Mouse (Mus musculus) CH12.LX (cell line): Measurements from ENCODE around the gene Kcnj6. TPM values are rescaled to one million over a fixed set of nuclear protein-coding genes. Genes with fewer than 3 reads are reported as not detected.

Source experiments
- DNase-seq: peaks from one replicate; pipeline ENCODE4 v3.0.0-alpha.2; 2013; ENCODE audit errors: extremely low read depth
- H3K27ac ChIP-seq: 2 replicates; pipeline ENCODE4 v1.5.1; 2012; ENCODE audit warnings: low read depth, mild to moderate bottlenecking, control low read depth, moderate library complexity; ENCODE audit not compliant: insufficient read depth
- H3K27me3 ChIP-seq: replicated peaks from 2 replicates; pipeline ENCODE3; 2012; ENCODE audit warnings: inconsistent platforms
- H3K36me3 ChIP-seq, 2 experiments: replicated peaks in 1 of 2; 2 replicates each; pipeline versions ENCODE3 to v1.6.1; 2012; ENCODE audit warnings: inconsistent platforms in 1 of 2, low read length in 1 of 2, mild to moderate bottlenecking in 1 of 2, mixed read lengths in 1 of 2, moderate library complexity in 1 of 2; ENCODE audit not compliant: control insufficient read depth in 1 of 2, insufficient read depth in 1 of 2
- H3K4me1 ChIP-seq, 2 experiments: 2 replicates each; pipeline ENCODE4 v1.6.1; 2012; ENCODE audit warnings: inconsistent platforms in 1 of 2, moderate library complexity in 1 of 2; ENCODE audit not compliant: insufficient read depth in 2 of 2, control insufficient read depth in 1 of 2
- H3K4me2 ChIP-seq: 2 replicates; pipeline ENCODE4 v1.6.1; 2012; ENCODE audit warnings: low read depth, mild to moderate bottlenecking, control low read depth; ENCODE audit not compliant: poor library complexity, insufficient read depth, severe bottlenecking
- H3K4me3 ChIP-seq, 3 experiments: fragments of 150-350 bp in 1 of 3; sonication (generic) in 1 of 3; replicated peaks in 1 of 3; 2 replicates each; pipeline versions ENCODE3 to v1.5.1; 2011 to 2012; ENCODE audit warnings: low read depth in 2 of 3, low read length in 2 of 3, mild to moderate bottlenecking in 2 of 3, moderate library complexity in 2 of 3, control low read depth in 1 of 3, improper control_type of control experiment in 1 of 3, inconsistent platforms in 1 of 3, mixed read lengths in 1 of 3; ENCODE audit not compliant: poor library complexity in 1 of 3
- H3K79me2 ChIP-seq: replicated peaks from 2 replicates; pipeline ENCODE4 v1.6.1; 2012; ENCODE audit warnings: mild to moderate bottlenecking, moderate library complexity; ENCODE audit not compliant: control insufficient read depth, poor library complexity, insufficient read depth, severe bottlenecking; ENCODE audit errors: extremely low read depth
- H3K9ac ChIP-seq: 2 replicates; pipeline ENCODE4 v1.6.1; 2012; ENCODE audit warnings: low read depth, mild to moderate bottlenecking, control low read depth, moderate library complexity; ENCODE audit not compliant: insufficient read depth
- H3K9me3 ChIP-seq: replicated peaks from 2 replicates; pipeline ENCODE3; 2012; ENCODE audit warnings: low read length, inconsistent platforms, mixed read lengths
- CHD1 ChIP-seq: IDR thresholded peaks from 2 replicates; pipeline ENCODE4 v1.6.1; 2012; ENCODE audit warnings: low read depth, low read length, improper control_type of control experiment, inconsistent platforms
- ELF1 ChIP-seq: IDR thresholded peaks from 2 replicates; pipeline ENCODE4 v1.6.1; 2014; ENCODE audit warnings: low read depth, mild to moderate bottlenecking, inconsistent platforms, low read length, improper control_type of control experiment
- GABPA ChIP-seq: IDR thresholded peaks from 2 replicates; pipeline ENCODE4 v1.6.1; 2012; ENCODE audit warnings: low read depth, low read length, improper control_type of control experiment, inconsistent platforms; ENCODE audit not compliant: insufficient replicate concordance
- JUN ChIP-seq: IDR thresholded peaks from 2 replicates; pipeline ENCODE4 v1.6.1; 2011; ENCODE audit warnings: low read depth, mild to moderate bottlenecking, low read length, improper control_type of control experiment, moderate library complexity; ENCODE audit not compliant: insufficient read depth
- KAT2A ChIP-seq: IDR thresholded peaks from 2 replicates; pipeline ENCODE4 v1.6.1; 2012; ENCODE audit warnings: low read length, improper control_type of control experiment, inconsistent platforms; ENCODE audit not compliant: insufficient replicate concordance
- MAFK ChIP-seq: IDR thresholded peaks from 2 replicates; pipeline ENCODE4 v1.6.1; 2011; ENCODE audit warnings: low read length, improper control_type of control experiment; ENCODE audit not compliant: insufficient replicate concordance
- MXI1 ChIP-seq: IDR thresholded peaks from 2 replicates; pipeline ENCODE4 v1.6.1; 2011; ENCODE audit warnings: mild to moderate bottlenecking, low read depth, low read length, improper control_type of control experiment
- NELFE ChIP-seq: IDR thresholded peaks from 2 replicates; pipeline ENCODE4 v1.6.1; 2011; ENCODE audit warnings: low read depth, low read length, improper control_type of control experiment
- PAX5 ChIP-seq: IDR thresholded peaks from 2 replicates; pipeline ENCODE4 v1.6.1; 2012; ENCODE audit warnings: low read length, inconsistent platforms, mixed read lengths
- POLR2A ChIP-seq: IDR thresholded peaks from 2 replicates; pipeline ENCODE4 v1.6.1; 2011; ENCODE audit warnings: low read depth, mild to moderate bottlenecking, improper control_type of control experiment, low read length
- RAD21 ChIP-seq: IDR thresholded peaks from 2 replicates; pipeline ENCODE4 v1.6.1; 2011; ENCODE audit warnings: low read depth, mild to moderate bottlenecking, low read length, improper control_type of control experiment, moderate library complexity
- RCOR1 ChIP-seq: conservative IDR thresholded peaks from 2 replicates; pipeline ENCODE4 v1.6.1; 2012; ENCODE audit warnings: low read depth, mild to moderate bottlenecking, inconsistent platforms, low read length, improper control_type of control experiment
- SIN3A ChIP-seq: IDR thresholded peaks from 2 replicates; pipeline ENCODE4 v1.6.1; 2012; ENCODE audit warnings: low read length, improper control_type of control experiment, inconsistent platforms
- SMC3 ChIP-seq: IDR thresholded peaks from 2 replicates; pipeline ENCODE4 v1.6.1; 2011; ENCODE audit warnings: low read depth, low read length, improper control_type of control experiment
- USF1 ChIP-seq: IDR thresholded peaks from 2 replicates; pipeline ENCODE4 v1.6.1; 2014; ENCODE audit warnings: low read depth, mild to moderate bottlenecking, inconsistent platforms, low read length, improper control_type of control experiment
- USF2 ChIP-seq: conservative IDR thresholded peaks from 2 replicates; pipeline ENCODE4 v1.6.1; 2011; ENCODE audit warnings: low read depth, low read length, improper control_type of control experiment
- ZNF384 ChIP-seq: IDR thresholded peaks from 2 replicates; pipeline ENCODE4 v1.6.1; 2012; ENCODE audit warnings: low read depth, low read length, improper control_type of control experiment, inconsistent platforms
- dilution Hi-C: fragments of 300-500 bp; cut with MboI; formaldehyde crosslinking; loops from 2 replicates; pipeline ENCODE4 v1.14.3; 2020; ENCODE audit warnings: low sequenced_read_pairs; ENCODE audit not compliant: extremely low pct_unique_long_range_greater_than_20kb, extremely low pct_ligation_motif_present
- in situ Hi-C: fragments of 300-500 bp; cut with MboI; formaldehyde crosslinking; loops from 3 replicates; pipeline ENCODE4 v1.14.3; 2019; ENCODE audit warnings: low sequenced_read_pairs, low pct_ligation_motif_present, low pct_unique_long_range_greater_than_20kb, mixed read lengths
- polyA plus RNA-seq: library from polyadenylated mRNA; unstranded; fragments of >175 nt; gene quantifications from 2 replicates; pipeline ENCODE4 v1.2.1, GENCODE M21; 2012; ENCODE audit warnings: low read depth; ENCODE audit not compliant: insufficient read length
- total RNA-seq, 2 experiments: library from RNA; depleted of rRNA; stranded (reverse); fragments of 300-350 nt in 1 of 2; fragments of >200 nt in 1 of 2; gene quantifications; 2 replicates each; pipeline ENCODE4 v1.2.3; 2012 to 2014

The Kcnj6 gene
- total and polyA plus RNA-seq, 3 experiments: not detected

DNA sequence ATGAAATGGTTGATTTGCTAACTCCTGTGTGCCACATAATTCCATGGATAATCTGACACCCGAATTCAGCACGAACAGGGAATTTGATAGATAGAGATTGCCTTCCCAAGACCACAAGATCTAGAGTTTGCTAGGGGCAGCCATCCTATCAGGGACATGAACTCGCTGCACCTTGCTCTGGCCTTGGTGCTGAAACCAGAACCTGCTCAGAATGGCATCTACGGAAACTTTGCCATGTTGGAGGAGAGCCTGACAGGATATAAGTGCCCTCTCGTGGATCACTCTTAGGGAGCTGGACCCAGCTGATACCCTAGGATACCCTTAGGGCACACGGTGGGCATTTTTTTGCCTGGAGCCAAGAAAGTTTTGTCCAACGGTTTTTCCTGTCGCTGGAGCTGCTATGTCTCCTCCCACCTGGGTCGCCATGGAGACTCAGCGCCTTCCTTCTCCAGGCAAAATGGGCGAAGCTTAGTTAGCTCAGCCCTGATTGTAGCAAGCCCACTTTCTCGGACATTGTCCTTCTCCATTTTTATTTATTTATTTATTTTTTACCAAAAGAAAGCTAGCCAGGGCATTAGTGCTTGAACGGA, 1.9 kb downstream of the Kcnj6 start:
- no peak overlapping the region for H3K27ac ChIP-seq
- H3K4me1 ChIP-seq: no peaks in the 10 kb centered on the region
- H3K27me3 ChIP-seq: peaks cover 86% of the 10 kb centered on the region
- DNase-seq: peak; percentile 25
- no peaks in the 10 kb centered on the region for H3K79me2 ChIP-seq
- H3K9ac ChIP-seq: no peak overlapping the region
- TF ChIP-seq PAX5 (no peak), RAD21 (no peak), NELFE (no peak), USF2 (no peak), ELF1 (no peak), GABPA (no peak), MXI1 (no peak), JUN (no peak), KAT2A (no peak), CHD1 (no peak), ZNF384 (no peak), USF1 (no peak), MAFK (no peak), RCOR1 (no peak), SIN3A (no peak), SMC3 (no peak), POLR2A (no peak)
- H3K4me3 ChIP-seq: no peak overlapping the region
- in situ Hi-C loops: loop anchor here (10.0 kb wide), 1 partner anchor 161 kb away; no protein-coding TSS in a partner anchor
- H3K9me3 ChIP-seq: peaks cover 9% of the 10 kb centered on the region
- dilution Hi-C loops: no loop called here
- H3K4me2 ChIP-seq: no peak overlapping the region
- H3K36me3 ChIP-seq: no peaks in the 10 kb centered on the region

DNA sequence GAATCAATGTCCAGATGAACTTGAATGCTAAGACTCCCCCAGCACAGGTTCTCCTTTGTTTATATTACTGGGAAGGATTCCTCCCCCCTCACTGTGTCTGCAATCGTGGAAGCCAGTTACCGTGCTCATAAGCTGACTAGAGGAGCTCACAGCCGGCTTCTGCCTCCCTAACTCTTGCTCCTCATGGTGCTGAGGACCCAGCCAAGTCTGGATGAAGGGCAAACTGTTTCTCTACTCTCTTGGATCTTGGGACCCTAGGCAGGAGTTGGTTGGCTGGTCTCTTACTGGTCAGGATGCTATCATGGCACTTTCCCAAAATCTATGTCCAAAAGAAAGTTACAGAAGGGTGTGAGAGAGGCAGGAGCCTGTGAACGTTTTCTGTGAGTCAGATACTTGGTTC, 2.6 kb downstream of the Kcnj6 start:
- H3K9me3 ChIP-seq: peaks cover 9% of the 10 kb centered on the region
- H3K36me3 ChIP-seq: no peaks in the 10 kb centered on the region
- peaks cover 87% of the 10 kb centered on the region for H3K27me3 ChIP-seq
- dilution Hi-C loops (no loop called here), in situ Hi-C loops (loop anchor here (10.0 kb wide), 1 partner anchor 160 kb away; no protein-coding TSS in a partner anchor)
- H3K27ac ChIP-seq: no peak overlapping the region
- no peaks in the 10 kb centered on the region for H3K79me2 ChIP-seq
- no peak overlapping the region for H3K9ac ChIP-seq
- H3K4me3 ChIP-seq: no peak overlapping the region
- no peak overlapping the region for H3K4me2 ChIP-seq
- no peak for DNase-seq
- H3K4me1 ChIP-seq: no peaks in the 10 kb centered on the region
- no peak for TF ChIP-seq MXI1
